Mouse (Mus musculus): Measurements from ENCODE around the gene Cenpv. TPM values are rescaled to one million over a fixed set of nuclear protein-coding genes. Genes with fewer than 3 reads are reported as not detected.

The Cenpv gene
- polyA plus RNA-seq, 1 experiment from 2014 or later, result 15.0 TPM

DNA sequence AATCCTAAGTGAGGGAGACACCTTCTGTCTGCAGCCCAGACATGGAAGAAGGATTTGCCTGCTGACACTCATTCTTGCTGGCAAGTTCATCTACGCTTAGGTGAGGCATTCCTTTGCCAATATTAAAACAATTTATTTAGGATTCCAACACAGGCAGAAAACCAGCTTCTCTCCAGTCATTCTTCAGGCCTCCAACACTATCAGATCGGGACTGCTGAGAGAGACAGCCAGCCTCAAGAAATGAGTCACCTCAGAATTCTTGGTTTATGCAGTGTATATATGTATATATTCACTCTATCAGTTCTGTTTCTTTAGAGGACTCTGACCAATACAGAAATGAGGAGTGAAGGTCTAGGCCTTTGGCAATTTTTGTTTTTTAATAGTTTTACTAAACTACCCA, 24.5 kb upstream of the Cenpv start:
- Histone ChIP-seq H3K4me3 (no peak overlapping the region), H3K27me3 (ENCODE audit: insufficient read depth, poor library complexity, severe bottlenecking) (0 out of 2 replicates have a peak, but pooled peaks cover 7% of the 10 kb centered on the region), H3K4me1 (peaks cover 17% of the 10 kb centered on the region), H3K9me3 (no peaks in the 10 kb centered on the region), H3K27ac (no peak overlapping the region), H3K36me3 (no peaks in the 10 kb centered on the region)
- 85% methylated on average over 2 of the region's 2 CpGs for WGBS
- DNase-seq (ENCODE audit: low spot score), result no peak

DNA sequence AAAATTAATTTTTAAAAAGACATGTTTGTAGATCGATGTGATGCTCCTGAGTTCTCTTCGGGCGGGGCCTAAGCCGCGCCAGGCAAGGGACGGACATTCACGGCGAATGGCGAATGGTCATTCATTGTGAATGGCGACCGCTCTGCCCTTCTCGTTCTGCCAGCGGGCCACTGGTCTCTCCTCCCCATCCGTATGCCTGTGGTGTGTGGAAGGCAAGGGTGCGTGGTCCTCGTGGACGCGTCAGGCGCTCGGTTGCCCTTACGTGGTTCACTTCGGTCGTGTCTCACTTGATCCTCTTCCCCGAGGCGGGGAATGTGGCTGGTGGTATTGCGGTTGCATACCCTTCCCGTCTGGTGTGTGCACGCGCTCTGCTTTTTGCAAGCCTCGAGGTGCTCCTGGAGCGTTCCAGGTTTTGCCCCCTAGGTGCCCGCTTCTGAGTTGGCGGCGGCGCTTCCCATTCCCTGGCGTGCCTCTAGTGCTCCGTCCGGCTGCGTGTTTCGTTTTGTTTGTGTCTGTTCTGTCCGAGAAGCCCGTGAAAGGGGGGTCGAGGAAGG, 21.5 kb upstream of the Cenpv start:
- no peaks in the 10 kb centered on the region for H3K9me3 ChIP-seq

DNA sequence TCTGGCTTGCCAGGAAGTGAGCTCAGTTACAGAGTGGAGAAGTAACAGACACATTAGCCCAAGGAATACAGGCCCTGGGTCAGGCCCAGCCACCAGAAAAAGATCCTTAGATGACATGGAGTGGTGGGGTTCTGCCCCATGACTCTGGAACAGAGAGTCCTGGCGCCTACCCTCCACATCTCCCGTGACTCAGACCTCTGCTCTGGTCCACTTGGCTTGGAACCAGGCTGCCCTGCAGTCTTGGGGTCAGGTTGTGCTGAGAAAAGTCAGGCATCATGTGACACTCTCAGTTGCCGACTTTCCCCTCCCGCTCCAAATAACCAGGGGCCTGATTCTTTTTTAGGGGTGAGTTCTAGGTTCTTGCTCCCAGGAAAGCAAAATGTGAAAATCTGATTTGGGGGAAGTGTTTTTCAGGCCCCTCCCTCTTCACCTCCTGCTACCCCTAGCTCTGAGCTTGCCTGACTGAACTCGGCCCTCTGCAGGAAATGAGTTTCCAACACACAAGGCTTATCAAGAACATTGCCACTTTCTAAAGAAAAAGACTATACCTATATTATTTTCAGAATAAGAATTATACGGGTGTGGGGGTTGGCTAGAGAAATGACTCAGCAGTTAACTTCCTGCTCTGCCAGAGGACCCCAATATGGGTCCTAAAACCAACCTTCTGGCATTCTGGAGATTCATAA, 20.0 kb upstream of the Cenpv start:
- Histone ChIP-seq H3K4me3 (no peak overlapping the region), H3K36me3 (peaks cover 14% of the 10 kb centered on the region; the same call in 1 of the 2 replicates), H3K27me3 (ENCODE audit: insufficient read depth, poor library complexity, severe bottlenecking) (0 out of 2 replicates have a peak, but pooled peaks cover 7% of the 10 kb centered on the region), H3K27ac (no peak overlapping the region), H3K9me3 (no peaks in the 10 kb centered on the region), H3K4me1 (peaks cover 17% of the 10 kb centered on the region)
- no peak for DNase-seq (ENCODE audit: low spot score)
- 54% methylated on average over 6 of the region's 6 CpGs for WGBS

More for the DNA sequence above, 21.5 kb upstream of the Cenpv start:
- 24% methylated on average over 43 of the region's 43 CpGs for WGBS
- Histone ChIP-seq H3K27ac (peak overlapping the region; percentile 62; the same call in 1 of the 2 replicates), H3K4me3 (peak overlapping the region; percentile 56), H3K4me1 (peaks cover 8% of the 10 kb centered on the region), H3K36me3 (0 out of 2 replicates have a peak, but pooled peaks cover under 1% of the 10 kb centered on the region), H3K27me3 (ENCODE audit: insufficient read depth, poor library complexity, severe bottlenecking) (0 out of 2 replicates have a peak, but pooled peaks cover 7% of the 10 kb centered on the region)
- no peak for DNase-seq (ENCODE audit: low spot score)

DNA sequence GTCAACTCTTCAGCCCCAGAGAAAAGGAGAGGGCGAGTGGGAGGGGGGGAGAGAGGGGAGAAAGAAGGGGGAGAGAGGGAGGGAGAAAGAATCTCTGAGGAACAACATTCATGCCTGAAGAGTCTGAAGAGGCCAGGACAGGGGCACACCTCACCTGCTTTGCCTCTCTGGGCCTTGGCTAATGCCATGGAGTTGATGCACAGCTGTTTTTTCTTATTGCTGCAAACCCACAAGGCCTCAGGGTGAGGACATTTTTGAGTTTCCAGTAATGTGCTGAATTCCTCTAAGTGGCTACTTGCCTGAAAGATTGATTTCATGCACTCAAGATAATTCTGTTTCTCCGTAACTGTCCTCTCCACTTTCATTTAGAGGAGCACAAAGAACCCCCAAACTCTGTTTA, 19.1 kb upstream of the Cenpv start:
- no peak for DNase-seq (ENCODE audit: low spot score)
- 60% methylated on average over 2 of the region's 2 CpGs for WGBS
- Histone ChIP-seq H3K4me3 (no peak overlapping the region), H3K4me1 (peaks cover 26% of the 10 kb centered on the region), H3K9me3 (no peaks in the 10 kb centered on the region), H3K27me3 (ENCODE audit: insufficient read depth, poor library complexity, severe bottlenecking) (0 out of 2 replicates have a peak, but pooled peaks cover 7% of the 10 kb centered on the region), H3K36me3 (peaks cover 24% of the 10 kb centered on the region), H3K27ac (no peak overlapping the region)

DNA sequence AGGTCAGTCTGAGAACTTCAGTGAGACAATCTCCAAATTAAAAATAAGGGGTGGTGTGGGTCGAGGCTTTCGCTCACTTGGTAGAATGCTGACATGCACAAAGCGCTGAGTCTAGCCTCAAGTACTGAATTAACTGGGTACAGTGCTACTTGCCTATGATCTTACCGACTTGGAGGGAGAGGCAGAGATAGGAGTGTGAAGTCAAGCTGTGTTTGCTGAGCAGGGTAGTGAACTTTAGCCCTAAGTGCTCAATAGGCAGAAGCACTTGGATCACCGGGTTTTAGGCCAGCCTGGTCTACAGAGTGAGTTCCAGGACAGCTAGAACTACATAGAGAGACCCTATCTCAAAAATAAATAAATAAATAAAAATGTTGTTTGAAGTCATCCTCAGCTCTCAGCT, 18.1 kb upstream of the Cenpv start:
- peaks cover 26% of the 10 kb centered on the region for H3K4me1 ChIP-seq
- no peak overlapping the region for H3K27ac ChIP-seq
- H3K36me3 ChIP-seq, result peaks cover 26% of the 10 kb centered on the region
- H3K9me3 ChIP-seq, result no peaks in the 10 kb centered on the region
- no peak overlapping the region for H3K4me3 ChIP-seq
- 65% methylated on average over 5 of the region's 5 CpGs for WGBS
- no peak for DNase-seq (ENCODE audit: low spot score)
- H3K27me3 ChIP-seq (ENCODE audit: insufficient read depth, poor library complexity, severe bottlenecking), result 0 out of 2 replicates have a peak, but pooled peaks cover 7% of the 10 kb centered on the region

DNA sequence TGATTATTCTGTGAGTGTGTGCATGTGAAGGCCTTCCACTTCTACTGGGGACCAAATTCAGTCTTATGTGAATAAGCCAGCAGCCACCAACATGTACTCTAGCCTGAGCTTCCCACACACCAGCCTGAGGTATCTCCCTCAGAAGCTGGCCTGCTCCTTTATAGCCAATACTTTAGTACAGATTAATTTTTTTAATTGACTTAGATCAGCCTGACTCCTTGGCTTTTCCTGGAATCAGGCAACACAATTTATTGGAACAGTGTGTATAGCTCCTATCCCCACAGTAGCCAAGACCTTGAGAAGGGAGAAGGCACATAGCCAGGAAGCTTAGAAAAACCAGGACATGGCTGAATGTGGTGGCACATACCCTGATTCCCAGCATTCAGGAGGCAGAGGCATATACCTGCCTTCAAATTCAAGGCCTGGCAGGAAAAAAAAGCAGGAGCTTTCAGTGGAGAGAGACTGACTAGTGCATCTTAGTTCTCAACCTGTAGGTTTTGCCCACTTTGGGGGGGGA, 16.9 kb upstream of the Cenpv start:
- H3K27me3 ChIP-seq (ENCODE audit: insufficient read depth, poor library complexity, severe bottlenecking), result no peaks in the 10 kb centered on the region
- no peak overlapping the region for H3K4me3 ChIP-seq
- H3K9me3 ChIP-seq, result no peaks in the 10 kb centered on the region
- H3K27ac ChIP-seq, result no peak overlapping the region
- H3K4me1 ChIP-seq, result peaks cover 26% of the 10 kb centered on the region
- peaks cover 26% of the 10 kb centered on the region for H3K36me3 ChIP-seq
- no peak for DNase-seq (ENCODE audit: low spot score)

DNA sequence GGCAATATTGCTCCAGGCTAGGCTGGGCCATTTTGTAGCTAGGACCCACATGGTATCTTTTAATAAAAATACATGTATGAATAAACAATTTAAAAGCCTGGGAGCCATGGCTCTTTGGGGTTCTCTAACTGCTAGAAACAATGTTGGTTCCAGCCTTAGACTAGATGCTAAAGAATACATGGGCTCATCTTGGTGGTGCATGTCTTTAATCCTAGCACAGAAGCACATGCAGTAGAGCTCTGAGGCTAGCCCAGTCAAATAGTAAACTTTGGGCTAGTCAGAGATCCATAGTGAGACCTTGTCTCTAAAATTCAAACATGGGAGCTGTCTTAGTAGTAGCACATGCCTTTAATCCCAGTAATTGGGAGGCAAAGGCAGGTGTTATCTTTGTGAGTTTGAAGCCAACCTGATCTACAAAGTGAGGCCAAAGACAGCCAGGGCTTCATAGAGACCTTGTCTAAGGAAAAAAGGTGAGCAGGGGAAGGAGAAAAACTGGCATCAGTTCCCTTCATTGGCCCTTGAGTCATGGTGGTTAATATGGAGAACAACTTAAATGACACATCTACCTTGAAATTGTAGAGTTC, 16.0 kb upstream of the Cenpv start:
- no peak overlapping the region for H3K27ac ChIP-seq
- no peaks in the 10 kb centered on the region for H3K27me3 ChIP-seq (ENCODE audit: insufficient read depth, poor library complexity, severe bottlenecking)
- DNase-seq (ENCODE audit: low spot score), result no peak
- H3K4me3 ChIP-seq, result 0 out of 2 replicates have a peak overlapping the region, but pooled peaks have one; percentile 59
- peaks cover 22% of the 10 kb centered on the region for H3K4me1 ChIP-seq
- H3K9me3 ChIP-seq, result no peaks in the 10 kb centered on the region
- peaks cover 26% of the 10 kb centered on the region for H3K36me3 ChIP-seq

DNA sequence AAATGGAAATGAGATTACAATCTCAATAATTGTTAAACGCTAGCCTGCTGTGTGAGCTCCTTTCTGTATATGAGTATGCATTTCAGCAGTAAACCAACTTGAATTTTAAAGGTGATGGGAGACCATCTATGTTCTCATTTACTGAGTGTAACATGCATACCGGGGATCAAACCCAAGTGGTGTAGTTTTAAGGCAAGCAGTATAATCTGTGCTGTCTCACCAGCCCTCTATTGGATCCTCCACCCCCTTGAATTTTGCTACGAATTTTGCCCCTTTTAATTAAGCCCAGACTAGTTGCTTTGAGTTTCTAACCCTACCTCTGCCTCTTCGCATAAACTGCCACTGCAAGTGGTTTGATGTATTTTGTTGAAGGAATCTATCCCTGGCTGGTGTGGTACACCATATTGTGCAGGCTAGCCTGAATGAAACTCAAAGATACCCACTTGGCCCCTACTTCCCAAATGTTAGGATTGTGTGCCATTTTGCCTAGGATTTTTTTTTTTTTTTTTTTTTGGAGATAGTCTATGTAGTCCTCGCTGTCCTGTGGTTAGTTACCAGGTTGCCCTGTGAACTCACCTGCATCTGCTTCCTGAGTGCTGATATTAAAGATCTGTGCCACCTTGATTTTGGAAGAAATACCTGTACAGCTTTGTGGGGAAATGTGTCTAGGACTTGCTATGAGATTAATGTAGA, 15.2 kb upstream of the Cenpv start:
- Histone ChIP-seq H3K36me3 (peaks cover 26% of the 10 kb centered on the region), H3K4me1 (peaks cover 25% of the 10 kb centered on the region), H3K4me3 (peak overlapping the region; percentile 59), H3K27me3 (ENCODE audit: insufficient read depth, poor library complexity, severe bottlenecking) (no peaks in the 10 kb centered on the region), H3K27ac (no peak overlapping the region), H3K9me3 (no peaks in the 10 kb centered on the region)
- no peak for DNase-seq (ENCODE audit: low spot score)
- WGBS, result 80% methylated on average over 5 of the region's 5 CpGs

DNA sequence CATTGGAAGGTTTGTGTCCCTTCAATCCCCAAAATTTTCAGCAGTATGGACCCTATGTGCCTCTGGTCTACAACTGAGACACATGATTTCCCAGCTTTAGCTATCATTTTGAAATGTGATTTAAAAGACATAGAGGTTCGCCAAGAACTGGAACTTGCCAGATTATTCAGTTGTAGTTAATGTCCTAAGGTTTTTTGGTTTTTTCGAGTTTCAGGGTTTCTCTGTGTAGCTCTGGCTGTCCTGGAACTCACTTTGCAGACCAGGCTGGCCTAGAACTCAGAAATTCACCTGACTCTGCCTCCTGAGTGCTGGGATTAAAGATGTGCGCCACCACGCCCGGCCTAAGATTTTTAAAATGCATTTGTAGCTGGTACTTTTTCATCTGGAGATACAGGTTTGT, 14.6 kb upstream of the Cenpv start:
- H3K27me3 ChIP-seq (ENCODE audit: insufficient read depth, poor library complexity, severe bottlenecking), result no peaks in the 10 kb centered on the region
- WGBS, result 82% methylated on average over 5 of the region's 5 CpGs
- H3K36me3 ChIP-seq, result peaks cover 26% of the 10 kb centered on the region
- H3K27ac ChIP-seq, result no peak overlapping the region
- H3K4me3 ChIP-seq, result peak overlapping the region; percentile 59
- H3K4me1 ChIP-seq, result peaks cover 22% of the 10 kb centered on the region
- no peak for DNase-seq (ENCODE audit: low spot score)
- H3K9me3 ChIP-seq, result no peaks in the 10 kb centered on the region

DNA sequence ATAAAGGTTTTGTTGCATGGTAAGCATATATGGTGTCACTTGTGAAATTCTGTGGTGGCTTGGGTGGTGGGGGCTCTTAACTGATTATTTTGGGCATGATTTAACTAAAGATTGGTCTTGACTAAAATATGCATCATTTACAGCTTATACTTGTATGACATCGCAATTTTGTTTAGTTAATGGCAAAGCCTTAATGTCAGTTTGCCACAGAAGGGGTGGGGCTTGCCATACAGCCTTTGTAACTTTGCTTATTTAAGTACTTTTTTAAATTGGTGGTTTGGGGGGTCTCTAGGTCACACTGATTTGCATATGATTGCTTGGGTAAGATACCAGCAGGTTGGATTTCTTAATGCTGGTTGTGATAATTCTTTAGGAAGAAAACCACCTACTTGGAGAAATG, 14.1 kb upstream of the Cenpv start:
- peaks cover 22% of the 10 kb centered on the region for H3K4me1 ChIP-seq
- H3K36me3 ChIP-seq, result peaks cover 26% of the 10 kb centered on the region
- no peak overlapping the region for H3K27ac ChIP-seq
- H3K9me3 ChIP-seq, result no peaks in the 10 kb centered on the region
- H3K4me3 ChIP-seq, result peak overlapping the region; percentile 59
- no peak for DNase-seq (ENCODE audit: low spot score)
- WGBS, result 44% methylated on average over 1 of the region's 1 CpGs
- no peaks in the 10 kb centered on the region for H3K27me3 ChIP-seq (ENCODE audit: insufficient read depth, poor library complexity, severe bottlenecking)

DNA sequence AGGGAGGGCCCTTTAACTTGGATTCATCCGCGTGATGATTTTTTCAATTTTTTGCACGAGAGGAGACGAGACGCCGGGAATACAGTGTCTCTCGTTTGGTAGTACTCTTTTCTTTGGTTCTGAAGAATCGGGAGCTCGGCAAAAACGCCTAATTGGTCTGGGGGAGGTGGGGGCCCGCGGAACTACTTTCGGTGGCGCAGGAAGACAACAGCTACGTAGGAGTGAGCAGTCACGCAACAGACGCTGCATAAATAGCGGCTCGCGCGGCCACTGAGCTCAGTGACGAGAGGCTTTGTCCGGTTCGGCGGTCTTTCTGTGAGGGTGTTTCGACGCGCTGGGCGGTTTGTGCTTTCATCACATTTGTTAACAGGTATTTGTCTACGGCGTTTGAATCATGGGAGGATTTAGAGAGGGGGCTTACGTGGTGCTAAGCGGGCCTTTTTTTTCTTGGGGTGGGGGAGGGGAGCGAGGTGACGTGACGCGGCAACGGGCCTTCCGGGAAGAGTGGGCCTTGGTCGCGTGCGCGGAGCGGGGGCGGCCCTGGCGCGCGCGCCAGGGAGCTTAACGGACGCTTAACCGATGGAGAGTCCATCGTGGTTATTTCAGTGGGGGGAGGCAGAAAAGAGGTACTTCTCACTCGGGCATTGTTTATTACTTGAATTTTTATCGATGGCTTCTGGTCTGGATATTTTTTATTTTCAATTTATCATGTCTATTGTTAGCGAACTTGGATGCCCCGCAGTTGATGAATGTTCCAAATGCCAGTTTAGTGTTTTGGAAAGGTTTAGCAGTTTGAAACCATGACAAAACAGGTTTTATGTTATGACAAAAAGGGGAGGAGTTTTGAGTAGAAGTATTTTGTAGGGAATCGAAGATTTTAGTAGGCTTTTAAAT, 12.4 kb upstream of the Cenpv start:
- Histone ChIP-seq H3K4me1 (peaks cover 22% of the 10 kb centered on the region), H3K36me3 (peaks cover 26% of the 10 kb centered on the region), H3K27ac (peak overlapping the region; percentile 100), H3K9me3 (no peaks in the 10 kb centered on the region), H3K27me3 (ENCODE audit: insufficient read depth, poor library complexity, severe bottlenecking) (no peaks in the 10 kb centered on the region), H3K4me3 (peak overlapping the region; percentile 85)
- WGBS, result under 1% methylated on average over 58 of the region's 58 CpGs
- peak; percentile 95 for DNase-seq (ENCODE audit: low spot score)

DNA sequence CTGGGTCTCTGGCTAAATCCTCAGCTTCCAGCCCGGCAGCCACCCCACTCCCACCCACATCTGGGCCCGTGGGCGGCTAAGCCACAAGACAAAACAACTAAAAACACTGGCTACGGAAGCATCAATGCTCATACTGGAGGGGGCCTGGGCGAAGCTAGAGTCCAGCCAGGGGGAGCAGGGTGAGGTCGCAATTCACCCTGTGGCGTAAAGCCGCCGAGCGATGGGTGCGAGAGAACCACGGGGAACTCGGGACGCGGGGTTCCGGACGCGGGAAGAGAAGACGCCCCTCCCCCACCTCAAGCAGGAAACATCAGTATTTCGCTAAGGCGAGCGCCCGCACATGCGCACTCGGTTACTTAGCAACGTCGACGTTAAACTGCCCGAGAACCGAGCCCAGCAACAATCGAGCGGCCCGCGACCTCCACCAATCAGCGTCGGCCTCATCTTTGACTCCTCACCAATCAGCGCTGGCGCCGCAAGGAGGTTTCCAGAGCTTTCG, 11.7 kb upstream of the Cenpv start, which contains the start of gene Ubb:
Ubb (plus strand) TSS at position 445 of the 499 bp plus-strand sequence.
- Histone ChIP-seq H3K4me3 (peak within 1 kb of the TSS; percentile 85), H3K4me1 (peaks cover 22% of the 10 kb centered on the region), H3K9me3 (no peaks in the 10 kb centered on the region), H3K27ac (peak within 1 kb of the TSS; percentile 100), H3K36me3 (peaks cover 26% of the 10 kb centered on the region), H3K27me3 (ENCODE audit: insufficient read depth, poor library complexity, severe bottlenecking) (no peaks in the 10 kb centered on the region)
- WGBS, result under 1% methylated on average over 40 of the region's 40 CpGs
- peak; percentile 100 for DNase-seq (ENCODE audit: low spot score)
